Mouse (Mus musculus) cerebellum, adult 8-10 months (tissue): ENCODE data around the gene Mlh1.

Experiments
- DNase-seq: peaks from one replicate; pipeline ENCODE4 v3.0.0; 2022

Mlh1 gene

DNA sequence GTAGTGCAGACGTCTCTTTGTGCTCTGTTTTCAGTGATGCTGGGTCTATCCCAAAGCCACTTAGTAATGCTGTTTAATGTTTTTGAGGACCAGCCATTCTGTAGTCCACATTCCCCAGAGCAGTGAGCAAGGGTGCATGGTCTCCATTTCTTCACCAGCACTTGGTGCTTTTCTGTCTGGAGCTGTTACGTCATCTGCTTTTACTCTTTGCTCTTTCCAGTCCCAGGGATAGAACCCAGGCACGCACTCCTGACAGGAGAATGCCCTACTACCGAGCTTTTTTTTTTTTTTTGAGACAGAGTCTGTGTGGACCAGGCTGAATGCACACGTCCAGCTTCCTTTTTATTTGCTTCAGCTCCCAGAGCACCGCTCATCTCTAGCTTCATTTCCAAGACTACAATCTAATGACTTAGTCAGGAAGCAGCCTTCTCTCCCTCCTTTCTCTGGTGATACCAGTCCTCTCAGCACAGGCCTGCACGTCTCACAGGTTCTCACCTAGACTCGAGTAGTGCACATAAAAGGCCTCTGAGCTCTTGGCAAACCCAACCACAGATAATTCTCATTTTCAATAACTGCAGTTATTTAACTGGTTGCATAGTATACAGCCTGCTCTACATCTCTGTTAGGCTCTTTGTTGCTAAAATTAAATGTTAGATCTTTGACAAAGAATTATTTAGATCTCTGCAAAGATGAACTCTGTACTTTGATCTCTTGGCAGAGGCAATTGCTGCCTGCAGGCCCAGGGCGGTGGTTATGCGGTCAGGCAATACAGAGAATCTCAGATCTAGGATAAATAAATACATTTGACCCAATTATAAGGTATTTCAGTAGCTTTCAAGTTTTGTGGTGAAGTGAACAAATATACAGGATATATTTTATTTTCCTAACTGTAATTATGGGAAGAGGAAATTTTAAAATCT lies 60.2 kb downstream of the Mlh1 start:
- DNase-seq: no peak

DNA sequence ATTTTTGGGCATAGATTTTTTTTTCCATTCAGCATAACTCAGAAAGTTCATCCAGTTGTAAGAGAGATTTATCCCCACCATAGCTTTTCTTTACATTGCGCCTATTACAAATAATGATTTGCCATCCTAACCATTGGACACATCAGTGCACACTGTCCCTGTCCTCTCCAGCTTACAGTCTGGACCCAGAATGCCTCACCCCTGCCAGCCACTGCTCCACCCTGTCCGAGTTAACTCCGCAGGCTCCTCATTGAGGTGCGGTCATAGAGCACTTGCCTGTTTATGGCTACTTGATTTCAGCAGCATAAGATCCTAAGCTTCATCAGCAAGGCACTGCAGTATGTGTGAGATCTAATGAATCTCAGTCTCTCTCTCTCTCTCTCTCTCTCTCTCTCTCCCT lies 61.2 kb downstream of the Mlh1 start:
- DNase-seq: no peak

DNA sequence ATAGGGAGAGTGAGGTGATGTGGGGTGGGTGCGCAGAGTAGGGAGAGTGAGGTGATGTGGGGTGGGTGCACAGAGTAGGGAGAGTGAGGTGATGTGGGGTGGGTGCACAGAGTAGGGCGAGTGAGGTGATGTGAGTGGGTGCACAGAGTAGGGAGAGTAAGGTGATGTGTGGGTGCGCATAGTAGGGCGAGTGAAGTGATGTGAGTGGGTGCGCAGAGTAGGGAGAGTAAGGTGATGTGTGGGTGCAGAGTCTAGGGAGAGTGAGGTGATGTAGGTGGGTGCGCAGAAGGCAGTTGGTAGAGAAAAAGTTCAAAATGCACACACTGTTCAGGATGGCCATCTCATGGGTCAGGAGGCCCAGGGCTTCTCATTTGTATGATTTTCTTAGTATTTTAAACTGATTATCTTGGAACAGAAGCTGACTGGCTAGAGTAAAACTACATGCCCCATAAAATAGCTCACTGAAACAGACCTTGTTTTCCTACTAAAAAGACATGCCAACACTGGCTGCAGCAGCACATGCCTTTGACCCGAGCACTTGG lies 62.4 kb downstream of the Mlh1 start:
- no peak for DNase-seq

DNA sequence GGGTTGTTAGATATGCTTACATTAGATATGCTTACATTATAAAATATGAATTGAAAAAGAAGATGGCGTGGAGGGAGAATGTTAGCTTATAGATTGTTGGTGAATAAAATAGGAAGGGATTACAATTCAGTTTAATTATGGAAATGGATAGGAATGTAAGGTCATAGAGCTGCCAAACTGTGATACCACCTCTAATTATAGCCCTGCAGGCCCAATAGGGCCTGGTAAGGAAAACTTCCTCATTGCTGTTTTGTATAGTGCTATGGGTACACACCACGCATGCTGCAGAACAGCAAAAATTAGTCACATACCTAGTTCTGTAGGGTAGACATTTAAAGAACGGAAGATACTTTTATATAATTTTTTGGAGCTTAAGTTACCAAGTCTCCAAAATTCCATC lies 63.4 kb downstream of the Mlh1 start:
- DNase-seq: no peak

DNA sequence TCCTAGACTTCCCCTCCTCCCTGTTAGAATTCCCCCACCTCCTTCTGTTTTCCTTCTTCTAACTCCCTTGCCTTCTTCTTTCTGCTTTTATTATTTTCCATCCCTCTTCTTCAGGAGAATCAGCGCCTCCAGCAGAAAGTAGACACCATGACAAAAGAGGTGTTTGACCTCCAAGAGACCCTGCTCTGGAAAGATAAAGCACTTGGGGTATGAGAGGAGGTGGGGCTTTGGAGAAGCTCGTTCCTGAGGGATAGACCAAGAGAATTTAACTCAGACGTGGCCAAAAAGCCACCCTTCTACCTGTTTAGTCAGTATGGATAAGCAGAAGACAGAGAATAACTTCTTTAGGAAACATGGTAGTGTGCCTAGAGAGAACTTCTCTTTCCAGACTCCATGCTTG lies 63.9 kb downstream of the Mlh1 start:
- no peak for DNase-seq

DNA sequence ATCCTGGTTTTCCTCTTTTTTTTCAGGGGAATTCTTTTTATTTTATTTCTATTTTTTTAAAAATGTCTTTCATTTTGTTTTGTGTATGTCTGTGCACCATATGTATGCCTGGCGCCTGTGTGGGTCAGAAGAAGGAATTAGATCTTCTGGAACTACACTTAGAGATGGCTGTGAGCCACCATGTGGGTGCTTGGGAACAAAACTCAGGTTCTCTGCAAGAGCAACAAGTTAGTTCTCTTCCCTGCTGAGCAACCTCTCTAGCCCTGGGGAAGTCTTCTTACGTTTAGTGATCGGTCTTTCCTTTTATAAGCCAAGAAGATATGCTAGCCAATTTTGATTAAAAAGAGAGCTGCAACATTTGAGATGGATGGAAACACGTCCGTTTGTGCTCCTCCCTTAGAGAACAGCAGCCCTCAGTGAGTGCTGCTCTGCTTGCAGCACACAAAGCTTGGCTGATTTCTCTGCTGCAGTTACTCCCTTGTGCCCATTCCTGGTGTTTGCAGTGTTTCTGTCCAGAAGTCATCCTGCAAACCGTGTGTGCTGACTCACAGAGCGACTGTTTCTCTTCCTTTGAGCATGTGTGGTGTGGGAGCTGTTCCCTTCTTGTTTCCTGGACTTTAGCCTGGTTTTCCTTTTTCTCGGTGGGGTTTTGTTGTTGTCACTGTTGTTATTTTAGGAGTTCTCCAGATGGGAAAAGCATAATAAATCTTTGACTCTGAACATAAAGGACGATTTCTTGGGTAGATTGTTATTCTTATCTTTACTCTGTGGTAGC lies 66.8 kb downstream of the Mlh1 start:
- no peak for DNase-seq

DNA sequence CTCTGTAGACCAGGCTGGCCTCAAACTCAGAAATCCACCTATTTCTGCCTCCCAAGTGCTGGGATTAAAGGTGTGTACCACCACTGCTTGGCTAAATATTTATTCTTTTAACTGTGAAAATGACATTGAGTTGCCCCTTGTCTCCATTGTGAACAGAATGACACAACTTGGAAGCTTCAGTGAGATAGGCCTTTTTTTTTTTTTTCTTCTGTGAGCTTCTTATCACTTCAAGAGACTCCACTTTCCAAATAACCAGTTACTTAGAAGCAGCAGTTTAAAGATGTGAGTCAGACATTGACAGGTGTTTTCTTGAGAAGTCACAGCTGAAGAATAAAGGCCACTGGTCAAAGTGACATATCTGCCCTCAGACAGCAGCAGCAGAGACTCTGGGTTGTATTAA lies 71.4 kb downstream of the Mlh1 start:
- no peak for DNase-seq

DNA sequence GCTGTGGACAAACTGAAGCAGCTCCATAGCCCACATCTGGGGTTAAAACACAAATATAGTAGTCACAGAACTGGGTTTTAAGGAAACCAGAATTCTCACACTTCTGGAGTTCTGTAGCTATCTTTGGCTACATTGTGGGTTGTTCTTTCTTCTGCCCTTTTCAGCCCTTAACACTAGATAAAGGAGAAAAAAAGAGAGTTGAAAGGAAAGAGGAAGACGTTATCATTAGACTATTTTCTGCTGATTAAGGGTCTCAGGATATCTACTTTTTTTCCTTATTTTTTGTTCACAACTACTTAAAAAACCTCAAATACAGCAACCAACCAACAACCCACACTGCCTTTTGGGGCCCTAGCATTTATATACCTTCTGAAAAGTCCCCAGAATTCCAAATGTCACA lies 73.3 kb downstream of the Mlh1 start:
- no peak for DNase-seq

DNA sequence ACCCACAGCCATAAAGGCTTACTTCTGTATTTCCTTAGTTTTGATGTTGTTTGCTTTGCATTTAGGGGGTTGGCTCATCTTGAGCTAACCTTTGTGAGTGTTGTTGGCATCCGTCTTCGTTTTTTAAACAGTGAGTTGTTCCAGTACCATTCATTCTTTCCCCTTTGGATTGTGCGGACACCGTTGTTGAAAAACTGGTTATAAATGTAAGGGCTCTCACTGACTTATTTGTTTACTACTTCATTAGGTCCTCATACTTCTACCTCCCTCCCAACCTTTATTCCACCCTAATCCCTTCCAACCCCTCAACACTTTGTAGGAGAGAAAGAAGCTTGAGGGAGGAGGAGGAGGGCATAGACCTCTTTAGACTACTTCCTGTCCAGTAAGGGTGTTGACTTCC lies 73.9 kb downstream of the Mlh1 start:
- DNase-seq: no peak

DNA sequence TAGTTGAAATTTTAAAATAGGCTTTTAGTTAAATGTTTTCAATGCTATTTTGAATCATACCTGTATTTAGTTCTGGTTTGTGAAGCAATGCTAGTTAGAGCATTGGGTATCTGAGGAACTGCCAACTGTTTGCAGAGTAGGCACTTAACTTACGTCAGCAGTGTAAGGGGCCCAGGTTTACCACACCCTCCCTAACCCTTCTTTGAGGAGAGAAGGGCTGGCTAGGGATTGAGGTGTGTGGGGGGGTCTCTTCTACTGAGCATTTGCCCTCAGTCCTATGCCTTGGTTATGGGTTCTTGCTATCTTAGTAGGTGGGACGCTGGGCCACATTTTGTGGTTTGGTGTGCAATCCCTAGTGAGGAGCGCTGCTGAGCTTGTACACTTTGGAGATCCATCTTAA lies 74.5 kb downstream of the Mlh1 start:
- DNase-seq: no peak

DNA sequence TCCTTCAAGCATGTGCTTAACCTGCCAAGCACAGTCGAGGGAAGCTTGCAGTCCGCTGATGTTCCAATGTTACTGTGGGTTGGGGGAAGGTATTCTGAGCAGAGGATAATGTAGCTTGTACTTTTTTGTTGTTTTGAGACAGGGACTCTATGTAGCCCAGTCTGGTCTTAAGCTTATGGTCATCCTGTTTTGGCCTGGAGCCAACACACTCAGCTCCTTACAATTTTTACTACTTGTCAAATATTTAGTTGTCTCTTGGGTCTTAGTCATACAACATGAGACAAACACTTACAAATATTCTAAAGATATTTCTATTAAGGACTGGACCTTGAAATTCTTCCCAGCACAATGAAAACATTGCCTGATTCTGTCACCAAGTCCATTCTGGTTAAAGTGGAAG lies 78.4 kb downstream of the Mlh1 start:
- DNase-seq: no peak

DNA sequence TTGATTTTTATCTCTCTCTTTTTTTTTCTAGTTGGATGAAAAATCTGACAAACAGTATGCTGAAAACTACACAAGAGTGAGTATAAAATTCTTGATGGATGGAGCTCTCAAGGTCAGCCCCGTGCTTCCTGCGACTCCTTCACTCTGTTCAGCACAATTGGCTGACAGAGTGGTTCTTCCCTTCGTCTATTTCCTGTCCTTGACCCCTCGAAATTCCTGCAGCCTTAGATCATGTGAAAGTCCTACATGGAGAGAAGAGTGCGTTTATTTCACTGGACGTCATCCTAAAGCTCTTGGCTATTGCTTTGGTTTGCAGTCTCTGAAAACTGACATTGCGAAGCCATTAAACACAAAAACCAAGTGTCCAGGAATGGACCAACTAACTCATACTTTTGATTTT lies 82.9 kb downstream of the Mlh1 start:
- no peak for DNase-seq

DNA sequence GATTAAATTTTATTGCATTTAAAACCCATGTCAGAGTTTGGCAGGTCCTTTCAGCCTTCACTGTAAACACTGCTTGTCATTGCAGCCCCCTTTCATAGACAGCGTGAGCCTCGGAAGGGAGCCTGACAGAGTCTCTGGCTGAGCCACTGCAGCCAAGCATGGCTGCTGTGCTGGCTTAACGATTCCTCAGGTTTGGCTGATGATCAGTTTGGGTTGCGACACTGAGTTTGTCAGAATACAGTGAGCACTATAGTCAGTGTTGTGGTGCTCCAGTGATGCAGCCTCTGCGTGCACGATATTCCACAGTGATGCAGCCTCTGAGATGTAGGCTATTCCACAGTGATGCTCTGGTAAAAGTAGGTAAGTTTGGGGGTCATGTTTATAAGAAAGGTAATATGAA lies 84.7 kb downstream of the Mlh1 start:
- no peak for DNase-seq

DNA sequence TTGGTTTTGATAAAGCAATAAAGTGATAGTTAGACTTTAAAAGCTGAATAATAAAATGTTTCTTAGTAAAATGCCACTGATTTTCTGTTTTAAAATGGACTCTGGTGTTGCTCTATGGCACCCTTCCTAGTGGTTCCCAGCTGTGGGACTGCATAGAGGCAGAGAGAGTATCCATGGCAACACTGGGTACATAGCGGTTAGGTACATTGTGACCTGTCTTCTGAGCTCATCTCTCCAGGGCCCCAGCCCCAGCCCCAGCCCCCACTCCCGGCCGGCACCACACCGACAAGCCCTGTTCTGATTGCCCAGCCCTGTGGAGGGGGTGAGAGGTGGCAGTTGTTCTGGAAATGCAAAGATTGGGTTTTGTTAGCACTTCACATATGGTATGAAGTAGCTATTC lies 86.7 kb downstream of the Mlh1 start:
- no peak for DNase-seq

DNA sequence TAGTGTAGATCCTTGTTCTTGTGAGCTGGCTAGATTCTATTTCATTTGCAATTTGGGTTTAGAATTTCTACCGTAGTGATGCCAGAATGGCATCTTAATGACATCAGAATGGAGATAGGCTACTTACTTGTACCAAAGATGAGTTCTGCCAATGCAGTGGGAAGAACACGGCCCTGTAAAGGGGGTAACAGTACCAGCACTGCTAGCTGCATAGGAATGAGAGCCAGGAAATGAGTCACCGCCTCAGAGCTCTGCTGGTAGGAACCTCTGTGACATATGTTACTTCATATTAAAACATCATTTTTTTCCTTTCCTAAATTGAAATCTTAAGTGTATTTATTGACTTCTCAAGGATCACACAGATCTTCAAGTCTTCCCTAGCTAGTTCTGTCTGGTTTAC lies 89.4 kb downstream of the Mlh1 start:
- no peak for DNase-seq

DNA sequence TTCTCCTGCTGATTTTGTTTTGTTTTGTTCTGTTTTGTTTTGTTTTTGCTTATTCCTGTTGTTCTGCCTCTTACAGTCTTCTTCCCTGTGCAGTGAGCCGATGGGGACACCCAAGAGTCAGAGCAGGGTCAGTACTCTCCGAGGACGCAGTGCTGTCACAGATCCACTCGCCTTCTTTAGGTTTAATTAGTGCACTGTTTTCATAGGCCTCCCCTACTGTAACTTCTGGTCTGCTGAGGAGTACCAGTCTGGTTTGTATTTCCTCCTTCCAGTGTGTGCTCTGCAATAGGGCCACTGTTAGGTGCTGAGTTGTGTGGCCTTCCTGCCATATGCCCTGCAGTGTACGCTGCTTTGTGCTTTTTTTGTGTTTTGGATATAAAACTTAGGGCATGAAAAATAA lies 92.6 kb downstream of the Mlh1 start:
- no peak for DNase-seq
